Mouse (Mus musculus) heart, adult 9 months (tissue): ENCODE data around the gene Olfr902.
"Not testable (repeated sequence)": the region's sequence is repeated elsewhere in the genome, so short reads cannot be mapped to it uniquely, and the experiment has no call there.

Experiments used
- DNase-seq, 2 experiments: peaks; one replicate each; pipeline ENCODE4 v3.0.0; 2022; ENCODE audit warnings: low spot score in 2 of 2

The Olfr902 gene

GRCm38 (mm10) chr9:38447352-38447751 lies at the start of gene Olfr902:
Gene Olfr902 (plus strand): TSS chr9:38447652.
- DNase-seq, result no peak

GRCm38 (mm10) chr9:38401398-38401797 lies 46.1 kb upstream of the Olfr902 start, which contains the start of gene Olfr147:
Gene Olfr147 (plus strand): TSS chr9:38401698.
- DNase-seq, result no peak

GRCm38 (mm10) chr9:38407502-38407901 lies 40.0 kb upstream of the Olfr902 start:
- DNase-seq, result not testable (repeated sequence)

- not testable (repeated sequence) for DNase-seq
These were observed 34.0 kb upstream of the Olfr902 start for GRCm38 (mm10) chr9:38413502-38413901.

GRCm38 (mm10) chr9:38423801-38424200 lies 23.7 kb upstream of the Olfr902 start:
- no peak for DNase-seq

- DNase-seq, result no peak
These were observed 20.4 kb upstream of the Olfr902 start for GRCm38 (mm10) chr9:38427026-38427425.

- no peak for DNase-seq
These were observed 18.3 kb upstream of the Olfr902 start, which contains the start of gene Olfr901 for GRCm38 (mm10) chr9:38429155-38429554. Gene Olfr901 (plus strand): TSS chr9:38429455.

GRCm38 (mm10) chr9:38462844-38463243 lies 15.4 kb downstream of the Olfr902 start, which contains the start of gene Olfr904:
Gene Olfr904 (plus strand): TSS chr9:38463144.
- DNase-seq, result no peak

GRCm38 (mm10) chr9:38470807-38471206 lies 23.4 kb downstream of the Olfr902 start, which contains the start of gene Olfr905:
Gene Olfr905 (plus strand): TSS chr9:38471107.
- no peak for DNase-seq

- DNase-seq, result no peak
These were observed 39.3 kb downstream of the Olfr902 start, which contains the start of gene Olfr906 for GRCm38 (mm10) chr9:38486785-38487184. Gene Olfr906 (plus strand): TSS chr9:38487085.

- no peak for DNase-seq
These were observed 48.0 kb downstream of the Olfr902 start, which contains the start of gene Olfr907 for GRCm38 (mm10) chr9:38495501-38495900. Gene Olfr907 (plus strand): TSS chr9:38495801.
